Mouse (Mus musculus) naive thymus-derived CD4-positive, alpha-beta T cell, adult 2 months (primary cell): Measurements from ENCODE around the gene Gm3636.
"Not testable (repeated sequence)": the region's sequence is repeated elsewhere in the genome, so short reads cannot be mapped to it uniquely, and the experiment has no call there.

ENCODE experiments used
- DNase-seq: peaks from one replicate; pipeline ENCODE4 v3.0.0-alpha.2; 2011; ENCODE audit warnings: low read depth

The Gm3636 gene

DNA sequence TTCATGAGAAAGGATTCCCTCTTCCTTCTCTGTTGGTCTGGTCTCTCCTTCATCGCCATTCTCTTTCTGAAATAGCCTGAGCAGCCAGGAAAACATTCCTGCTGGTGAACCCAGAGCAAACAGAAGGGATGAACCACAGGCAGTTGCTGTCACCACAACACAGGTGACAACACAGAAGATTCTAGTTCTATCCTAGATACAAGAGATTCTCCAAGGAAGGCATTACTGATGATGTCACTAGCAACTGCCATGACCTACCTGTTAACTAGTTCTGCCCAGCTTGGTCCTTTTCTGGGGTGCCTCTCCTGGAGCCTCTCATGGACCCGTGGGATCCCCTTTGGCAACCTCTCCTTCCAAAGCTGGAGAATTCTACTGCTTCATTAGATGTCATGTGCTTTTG lies at the start of gene Gm3636:
Gene Gm3636 (minus strand): TSS at position 101 of the 400 bp plus-strand sequence.
- DNase-seq, result not testable (repeated sequence)

DNA sequence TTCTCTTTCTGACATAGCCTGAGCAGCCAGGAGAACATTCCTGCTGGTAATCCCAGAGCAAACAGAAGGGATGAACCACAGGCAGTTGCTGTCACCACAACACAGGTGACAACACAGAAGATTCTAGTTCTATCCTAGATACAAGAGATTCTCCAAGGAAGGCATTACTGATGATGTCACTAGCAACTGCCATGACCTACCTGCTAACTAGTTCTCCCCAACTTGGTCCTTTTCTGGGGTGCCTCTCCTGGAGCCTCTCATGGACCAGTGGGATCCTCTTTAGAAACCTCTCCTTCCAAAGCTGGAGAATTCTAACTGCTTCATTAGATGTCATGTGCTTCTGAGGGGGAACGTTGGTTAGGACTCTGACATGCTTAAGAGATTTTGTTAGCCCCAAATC lies 32.2 kb upstream of the Gm3636 start, which contains the start of gene Gm8362:
Gene Gm8362 (minus strand): TSS at position 101 of the 400 bp plus-strand sequence.
- DNase-seq, result not testable (repeated sequence)

DNA sequence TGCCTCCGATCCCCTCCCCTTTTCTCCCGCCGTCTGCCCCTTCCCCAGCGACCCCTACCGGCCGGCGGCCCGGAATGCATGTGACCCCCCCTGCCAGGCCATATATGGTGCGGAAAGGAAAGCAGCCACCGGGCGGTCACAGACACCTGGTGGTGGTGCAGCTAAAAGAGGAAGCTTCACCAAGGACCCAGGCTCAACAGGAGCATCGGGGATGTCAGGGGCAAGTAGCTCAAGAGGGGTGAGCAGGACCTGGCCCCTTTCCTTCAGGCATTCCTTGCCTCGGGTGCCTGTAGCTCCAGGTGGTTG lies 15.1 kb upstream of the Gm3636 start:
- DNase-seq, result not testable (repeated sequence)

DNA sequence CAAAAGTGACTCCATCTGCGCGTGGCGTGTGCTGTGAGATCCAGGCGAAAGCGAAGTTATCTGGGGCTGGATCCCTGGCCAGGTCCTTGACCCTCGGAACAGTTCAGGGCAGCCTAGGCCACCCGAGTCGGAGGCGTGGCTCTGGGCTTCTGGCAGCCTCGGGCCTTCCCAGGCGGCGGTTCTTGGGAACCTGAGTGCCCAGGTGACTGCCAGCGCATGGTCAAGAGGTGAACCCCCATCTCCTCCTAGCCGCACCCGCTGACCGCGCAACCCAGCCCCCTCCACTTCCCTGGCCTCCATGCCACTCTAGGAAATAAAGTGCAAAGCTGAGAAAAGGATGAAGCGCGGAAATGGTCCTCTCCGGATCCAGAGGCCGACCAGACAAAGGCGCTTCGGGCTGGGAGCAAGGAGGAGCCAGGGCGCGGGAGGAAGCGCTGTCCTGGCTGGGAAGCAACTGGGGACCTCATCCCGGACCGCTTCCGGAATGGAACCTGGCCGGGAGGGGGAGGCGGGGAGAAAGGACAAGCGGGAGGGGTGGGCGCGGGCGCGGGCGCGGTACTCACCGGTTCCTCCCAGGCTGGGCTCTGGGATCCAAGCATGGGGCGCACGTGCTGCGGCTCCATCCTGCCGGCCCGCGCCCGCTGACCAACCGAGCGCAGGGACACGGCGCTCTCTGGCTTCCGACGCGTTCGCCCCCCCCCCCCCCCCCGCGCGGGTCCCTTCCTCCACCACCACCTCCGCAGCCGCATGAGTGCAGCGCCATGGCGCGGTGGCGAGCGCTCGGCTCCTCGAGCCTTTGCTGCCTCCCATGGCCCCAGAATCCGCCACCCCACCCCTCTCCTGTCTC lies 14.5 kb upstream of the Gm3636 start:
- peak; percentile 10 for DNase-seq

- not testable (repeated sequence) for DNase-seq
These were observed 22.0 kb downstream of the Gm3636 start, which contains the start of gene Gm8050 for GRCm38 (mm10) chr14:6720151-6720550. Gene Gm8050, minus strand, starts transcription at chr14:6720251.
